17 mouse cellular contexts compared by ENCODE assay signal in the genomic region with DNA sequence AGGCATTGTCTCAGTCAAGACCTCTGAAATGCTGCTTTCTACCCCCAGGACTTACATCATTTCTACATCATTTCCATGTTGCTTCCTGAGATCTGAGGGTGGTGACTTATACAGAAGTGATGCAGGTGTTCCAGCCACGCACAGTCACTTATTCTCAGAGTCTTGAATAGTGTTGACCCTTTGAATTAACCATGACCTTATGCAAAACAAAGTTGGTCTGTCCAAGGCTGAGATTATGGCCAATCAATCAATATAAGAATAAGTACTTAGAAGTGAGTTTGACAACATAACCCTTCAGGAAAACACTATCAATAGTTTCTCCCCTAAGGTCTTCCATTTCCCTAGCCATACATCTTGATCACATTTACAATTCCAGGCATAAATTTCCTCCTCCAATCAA.
"Had no signal": no experiment of that assay in that cellular context is flagged by ENCODE, and none has a peak within 500 bp of the region (broad histone marks: within the 10 kb centered on the region; RNA-seq: fewer than 3 reads in every experiment).

No protein-coding gene starts in this region.

- H3K4me3 ChIP-seq: liver, embryonic 13.5 days; liver, embryonic 15.5 days; lung, embryonic 15.5 days; megakaryocyte, embryonic 14.5 days; neural tube, embryonic 13.5 days; stomach, embryonic 15.5 days had no signal

- ATAC-seq: liver, postnatal 0 days; lung, postnatal 0 days had no signal

- H3K36me3 ChIP-seq: liver, embryonic 13.5 days; liver, embryonic 15.5 days; lung, embryonic 15.5 days; neural tube, embryonic 13.5 days; stomach, embryonic 15.5 days had no signal

- H3K27ac ChIP-seq: liver, embryonic 13.5 days; liver, embryonic 15.5 days; lung, embryonic 15.5 days; macrophage; neural tube, embryonic 13.5 days; stomach, embryonic 15.5 days; stomach, postnatal 0 days had no signal

- H3K9ac ChIP-seq: liver, embryonic 13.5 days; liver, embryonic 15.5 days; liver, postnatal 0 days; lung, embryonic 15.5 days; neural tube, embryonic 13.5 days; stomach, embryonic 15.5 days had no signal

- H3K4me2 ChIP-seq: liver, embryonic 13.5 days; liver, embryonic 15.5 days; lung, embryonic 15.5 days; neural tube, embryonic 13.5 days; stomach, embryonic 15.5 days had no signal

- H3K4me1 ChIP-seq: lung, embryonic 15.5 days; megakaryocyte, embryonic 14.5 days; neural tube, embryonic 13.5 days; stomach, embryonic 15.5 days had no signal

- H3K9me3 ChIP-seq: liver, embryonic 13.5 days; liver, embryonic 15.5 days; lung, embryonic 15.5 days; megakaryocyte, embryonic 14.5 days; neural tube, embryonic 13.5 days; stomach, embryonic 15.5 days had no signal

- H3K27me3 ChIP-seq: liver, embryonic 13.5 days; liver, embryonic 15.5 days; lung, embryonic 15.5 days; megakaryocyte, embryonic 14.5 days; neural tube, embryonic 13.5 days; stomach, embryonic 15.5 days had no signal

- DNase-seq: liver, embryonic 13.5 days; liver, postnatal 0 days; lung, adult 2 months; lung, postnatal 14 days; lung, postnatal 36 days; right cerebral cortex, postnatal 14 days; thymus, adult 2 months; thymus, postnatal 25 days; thymus, postnatal 4 days had no signal
